Mouse (Mus musculus): Measurements from ENCODE around the gene Gm17364.
"Not testable (repeated sequence)": the region's sequence is repeated elsewhere in the genome, so short reads cannot be mapped to it uniquely, and the experiment has no call there.

Gene Gm17364

GRCm38 (mm10) chr13:41251232-41251631 is 22.5 kb downstream of the Gm17364 start:
- DNase-seq, result not testable (repeated sequence)

GRCm38 (mm10) chr13:41250318-41250981 is 23.3 kb downstream of the Gm17364 start:
- DNase-seq, result no peak

GRCm38 (mm10) chr13:41249538-41250317 is 24.0 kb downstream of the Gm17364 start, which contains the start of gene Smim13:
Gene Smim13 (plus strand): TSS chr13:41249844.
- DNase-seq, result peak; percentile 88

- DNase-seq, result no peak
Measured at GRCm38 (mm10) chr13:41248751-41249520, 24.8 kb downstream of the Gm17364 start.

- DNase-seq, result no peak
Measured at GRCm38 (mm10) chr13:41244306-41244830, 29.4 kb downstream of the Gm17364 start.

- no peak for DNase-seq
Measured at GRCm38 (mm10) chr13:41241557-41241956, 32.2 kb downstream of the Gm17364 start.

- DNase-seq, result no peak
Measured at GRCm38 (mm10) chr13:41238805-41239130, 35.0 kb downstream of the Gm17364 start.

- no peak for DNase-seq
Measured at GRCm38 (mm10) chr13:41238035-41238804, 35.6 kb downstream of the Gm17364 start.

- no peak for DNase-seq
Measured at GRCm38 (mm10) chr13:41235845-41236741, 37.7 kb downstream of the Gm17364 start.

GRCm38 (mm10) chr13:41235181-41235580 is 38.6 kb downstream of the Gm17364 start:
- DNase-seq, result no peak

- no peak for DNase-seq
Measured at GRCm38 (mm10) chr13:41233241-41233640, 40.5 kb downstream of the Gm17364 start.

- no peak for DNase-seq
Measured at GRCm38 (mm10) chr13:41232209-41232608, 41.6 kb downstream of the Gm17364 start.

GRCm38 (mm10) chr13:41231389-41231983 is 42.3 kb downstream of the Gm17364 start:
- DNase-seq, result no peak

- no peak for DNase-seq
Measured at GRCm38 (mm10) chr13:41230256-41230655, 43.5 kb downstream of the Gm17364 start.

GRCm38 (mm10) chr13:41228060-41228459 is 45.7 kb downstream of the Gm17364 start:
- no peak for DNase-seq

- DNase-seq, result no peak
Measured at GRCm38 (mm10) chr13:41226513-41226912, 47.3 kb downstream of the Gm17364 start.

All from cerebellum, adult 11 months (tissue).